ENCODE assay signal across 8 mouse cellular contexts in the genomic region with DNA sequence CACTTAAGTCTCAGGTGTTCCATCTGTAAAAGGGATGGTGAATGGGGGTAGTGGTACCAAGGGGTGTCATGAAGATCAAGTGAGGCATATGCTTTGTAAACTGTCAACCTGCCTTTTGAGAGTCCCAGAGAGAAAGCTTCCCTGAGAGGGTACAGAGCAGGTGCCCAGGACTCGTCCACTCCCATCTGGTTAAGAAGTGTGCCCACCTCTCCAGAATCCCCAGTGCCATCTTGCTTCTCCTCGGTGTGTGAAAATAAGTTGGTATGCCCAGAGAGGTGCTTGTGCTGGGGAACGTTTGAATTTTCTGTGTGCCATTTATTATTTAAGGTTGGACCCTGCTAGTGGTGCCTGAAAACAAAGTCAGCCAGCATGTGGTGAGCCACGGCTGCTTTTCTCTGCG. TPM values are rescaled to one million over a fixed set of nuclear protein-coding genes. Genes with fewer than 3 reads are reported as not detected.
DNase-seq lines count a peak whose midpoint lies in the region; ATAC-seq lines count a peak whose summit lies in the region.

No protein-coding gene starts in this region.

- H3K4me2 ChIP-seq in kidney, embryonic 14.5 days (replicated peaks; ENCODE audit: low read depth, low read length) = peak overlapping the region; percentile 88
- H3K4me2 ChIP-seq in embryonic facial prominence, embryonic 13.5 days = peak overlapping the region; percentile 89
- H3K4me2 ChIP-seq in hindbrain, embryonic 15.5 days = peak overlapping the region; percentile 78
- H3K4me2 ChIP-seq in midbrain, embryonic 13.5 days (replicated peaks) = peak overlapping the region; percentile 81

- H3K27ac ChIP-seq in kidney, embryonic 14.5 days (ENCODE audit: low read depth, low read length) = no peak overlapping the region
- H3K27ac ChIP-seq in embryonic facial prominence, embryonic 13.5 days = no peak overlapping the region
- no peak overlapping the region for H3K27ac ChIP-seq in hindbrain, embryonic 15.5 days (replicated peaks)
- H3K27ac ChIP-seq in midbrain, embryonic 13.5 days = no peak overlapping the region

- H3K36me3 ChIP-seq in kidney, embryonic 14.5 days (ENCODE audit: control insufficient read depth, insufficient read depth, low read length) = no peaks in the 10 kb centered on the region
- H3K36me3 ChIP-seq in embryonic facial prominence, embryonic 13.5 days = no peaks in the 10 kb centered on the region
- no peaks in the 10 kb centered on the region for H3K36me3 ChIP-seq in hindbrain, embryonic 15.5 days
- H3K36me3 ChIP-seq in midbrain, embryonic 13.5 days = no peaks in the 10 kb centered on the region

- peak overlapping the region; percentile 95 for H3K4me3 ChIP-seq in kidney, embryonic 14.5 days (ENCODE audit: low read length)
- peak overlapping the region; percentile 66 for H3K4me3 ChIP-seq in embryonic facial prominence, embryonic 13.5 days
- peak overlapping the region; percentile 90 for H3K4me3 ChIP-seq in hindbrain, embryonic 15.5 days
- H3K4me3 ChIP-seq in midbrain, embryonic 13.5 days (replicated peaks) = peak overlapping the region; percentile 93

- 58% methylated on average over 5 of the region's 5 CpGs for WGBS in kidney, embryonic 14.5 days
- 47% methylated on average over 5 of the region's 5 CpGs for WGBS in embryonic facial prominence, embryonic 13.5 days
- 25% methylated on average over 5 of the region's 5 CpGs for WGBS in hindbrain, embryonic 15.5 days
- 42% methylated on average over 5 of the region's 5 CpGs for WGBS in midbrain, embryonic 13.5 days

- H3K9me3 ChIP-seq in kidney, embryonic 14.5 days (ENCODE audit: control insufficient read depth, low read length) = no peaks in the 10 kb centered on the region
- no peaks in the 10 kb centered on the region for H3K9me3 ChIP-seq in embryonic facial prominence, embryonic 13.5 days
- no peaks in the 10 kb centered on the region for H3K9me3 ChIP-seq in hindbrain, embryonic 15.5 days
- no peaks in the 10 kb centered on the region for H3K9me3 ChIP-seq in midbrain, embryonic 13.5 days

- no peaks in the 10 kb centered on the region for H3K27me3 ChIP-seq in kidney, embryonic 14.5 days (ENCODE audit: control insufficient read depth, insufficient read depth, low read length)
- no peaks in the 10 kb centered on the region for H3K27me3 ChIP-seq in embryonic facial prominence, embryonic 13.5 days
- H3K27me3 ChIP-seq in hindbrain, embryonic 15.5 days = no peaks in the 10 kb centered on the region
- H3K27me3 ChIP-seq in midbrain, embryonic 13.5 days = no peaks in the 10 kb centered on the region

- peaks cover 59% of the 10 kb centered on the region for H3K4me1 ChIP-seq in kidney, embryonic 14.5 days (ENCODE audit: control insufficient read depth, insufficient read depth, low read length)
- H3K4me1 ChIP-seq in embryonic facial prominence, embryonic 13.5 days = peaks cover 73% of the 10 kb centered on the region
- peaks cover 75% of the 10 kb centered on the region for H3K4me1 ChIP-seq in hindbrain, embryonic 15.5 days (replicated peaks)
- peaks cover 73% of the 10 kb centered on the region for H3K4me1 ChIP-seq in midbrain, embryonic 13.5 days (replicated peaks)

- no peak for DNase-seq in kidney, adult 11 months
- DNase-seq in urinary bladder, postnatal 4 days (ENCODE audit: low spot score in 2 of 2) = no peak
- DNase-seq in urinary bladder, postnatal 10 days (ENCODE audit: low spot score) = no peak

- no peak for ATAC-seq in kidney, embryonic 14.5 days (ENCODE audit: low FRiP score, low TSS enrichment)
- no peak for ATAC-seq in embryonic facial prominence, embryonic 13.5 days (ENCODE audit: insufficient number of reproducible peaks, insufficient read depth, low FRiP score, low TSS enrichment, low read depth)
- no peak for ATAC-seq in hindbrain, embryonic 15.5 days (ENCODE audit: low FRiP score, low read depth)
- no peak for ATAC-seq in midbrain, embryonic 13.5 days
- no peak for ATAC-seq in inflammation-experienced regulatory T-cells, adult 6 months

- H3K9ac ChIP-seq in kidney, embryonic 14.5 days (ENCODE audit: low read depth, low read length) = no peak overlapping the region
- peak overlapping the region; percentile 91 for H3K9ac ChIP-seq in embryonic facial prominence, embryonic 13.5 days
- peak overlapping the region; percentile 99; the same call in 1 of the 2 replicates for H3K9ac ChIP-seq in hindbrain, embryonic 15.5 days
- peak overlapping the region; percentile 99 for H3K9ac ChIP-seq in midbrain, embryonic 13.5 days (replicated peaks)

RNA-seq across cellular contexts. Expression of gene Myl9, which starts 52.5 kb away (rescaled TPM):
- polyA plus RNA-seq in kidney, embryonic 14.5 days (2014; fragmentation: Nextera tagmentation; extraction: Ambion mirVana) = 218 and 250 TPM in 2 replicates
- polyA plus RNA-seq in embryonic facial prominence, embryonic 13.5 days (2015; fragmentation: Nextera tagmentation; extraction: Ambion mirVana) = 197 TPM in 2 replicates
- 42.4 and 44.8 TPM in 2 replicates for polyA plus RNA-seq in hindbrain, embryonic 15.5 days (2015; fragmentation: Nextera tagmentation; extraction: Ambion mirVana)
- polyA plus RNA-seq in midbrain, embryonic 13.5 days (2015; fragmentation: Nextera tagmentation; extraction: Ambion mirVana) = 33.0 and 37.4 TPM in 2 replicates
- polyA plus RNA-seq in inflammation-experienced regulatory T-cells, adult 6 months (2017; shearing (Covaris generic)) = not detected

Comparison
In these comparisons a context has a peak if more than half of its experiments do, and no peak if none do; other contexts are left out.
1. RNA of gene Myl9, which starts 52.5 kb away (polyA plus RNA-seq): 218 to 250 TPM in kidney, embryonic 14.5 days, 197 TPM in embryonic facial prominence, embryonic 13.5 days, 42.4 to 44.8 TPM in hindbrain, embryonic 15.5 days and 33.0 to 37.4 TPM in midbrain, embryonic 13.5 days; not detected in inflammation-experienced regulatory T-cells, adult 6 months; every median in the first group is over 10 times any median in the second.
2. Peak in every context shown above with its lines, with median percentiles within 50 percentile points of each other: H3K4me2 ChIP-seq and H3K4me3 ChIP-seq.